Mouse (Mus musculus) urinary bladder, postnatal 25 days (tissue): ENCODE data around the gene Lpcat1.
A peak's percentile ranks its signal among the peaks of the same experiment; 100 is the strongest.

Experiments
- DNase-seq: peaks from one replicate; pipeline ENCODE4 v3.0.0; 2022; ENCODE audit warnings: low spot score

Lpcat1 gene

GRCm38 (mm10) chr13:73536403-73536821 lies 69.4 kb downstream of the Lpcat1 start, which contains the start of gene Slc6a3:
Slc6a3 (plus strand) TSS chr13:73536747.
- peak; percentile 26 for DNase-seq

DNA sequence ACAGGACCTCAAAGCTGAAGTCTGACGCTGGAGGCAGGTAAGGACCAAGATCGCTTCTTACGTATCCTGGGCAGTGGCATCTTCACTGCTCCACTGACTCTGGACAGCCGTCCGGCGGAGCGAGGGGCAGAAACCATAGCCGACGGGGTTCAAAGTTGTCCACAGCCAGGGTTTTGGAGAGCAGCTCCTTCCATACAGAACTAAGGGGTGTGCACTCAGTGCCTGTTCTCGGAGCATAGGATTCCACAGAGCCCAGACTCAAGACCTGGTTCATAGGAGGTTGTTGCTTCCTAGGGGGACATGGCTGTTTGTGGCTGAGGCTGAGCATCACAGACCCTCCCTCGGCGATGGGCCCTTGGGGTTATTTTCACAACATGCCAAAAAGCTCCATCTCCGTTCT lies 69.8 kb downstream of the Lpcat1 start:
- no peak for DNase-seq

DNA sequence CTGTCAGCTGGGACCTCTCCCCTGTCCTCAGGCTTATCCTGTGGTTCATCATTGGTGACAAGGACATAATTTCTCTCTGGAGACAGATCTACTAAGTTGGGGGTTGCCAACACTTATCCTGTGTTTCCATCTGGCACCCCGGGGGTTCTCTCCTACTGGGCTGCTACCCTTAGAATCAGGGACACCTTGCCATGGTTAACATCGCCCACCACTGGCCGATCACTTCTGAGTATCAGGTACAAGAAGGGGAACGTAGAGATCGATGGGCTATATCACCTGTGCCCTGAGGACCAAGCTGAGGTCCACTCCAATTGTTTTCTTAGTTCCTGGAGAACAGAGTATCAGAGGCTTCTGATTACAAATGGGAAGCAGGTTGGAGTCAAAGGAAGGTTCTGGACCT lies 97.2 kb downstream of the Lpcat1 start:
- no peak for DNase-seq
